Mouse (Mus musculus) liver, embryonic 14.5 days (tissue): Measurements from ENCODE around the gene Nudt8.

Experiments
- CTCF ChIP-seq: IDR thresholded peaks from 2 replicates; pipeline ENCODE4 v1.5.1; 2016; ENCODE audit warnings: antibody characterized with exemption, low read depth, control low read depth
- EP300 ChIP-seq: IDR thresholded peaks from 2 replicates; pipeline ENCODE4 v1.6.1; 2016; ENCODE audit warnings: antibody characterized with exemption, low read depth

- TF ChIP-seq EP300 (no peak), CTCF (no peak)
These were observed 3.6 kb upstream of the Nudt8 start for GRCm38 (mm10) chr19:3996747-3997146.
